Mouse (Mus musculus) lung, postnatal 0 days (tissue): Measurements from ENCODE around the gene Btaf1. TPM values are rescaled to one million over a fixed set of nuclear protein-coding genes. Genes with fewer than 3 reads are reported as not detected.

Experiments used
- ATAC-seq: fragments of 200-750 bp; cut with Nextera tagmentation; 2 replicates; pipeline ENCODE4 v1.8.0; 2017; ENCODE audit warnings: moderate library complexity
- DNase-seq: peaks from one replicate; pipeline ENCODE4 v3.0.0-alpha.2; 2016; ENCODE audit warnings: low spot score
- H3K27ac ChIP-seq: fragments of 300-500 bp; sonication (generic); 2 replicates; pipeline ENCODE4 v1.5.1; 2014; ENCODE audit warnings: antibody characterized with exemption, mild to moderate bottlenecking, low read length, mixed read lengths
- H3K27me3 ChIP-seq: fragments of 300-500 bp; sonication (generic); replicated peaks from 2 replicates; pipeline ENCODE4 v1.6.1; 2014; ENCODE audit warnings: low read length, mixed read lengths; ENCODE audit not compliant: insufficient read depth
- H3K36me3 ChIP-seq: fragments of 300-500 bp; sonication (generic); 2 replicates; pipeline ENCODE4 v1.6.1; 2014; ENCODE audit warnings: low read length, mixed read lengths; ENCODE audit not compliant: insufficient read depth
- H3K4me1 ChIP-seq: fragments of 300-500 bp; sonication (generic); 2 replicates; pipeline ENCODE4 v1.6.1; 2014; ENCODE audit warnings: antibody characterized with exemption, low read depth, low read length, mixed read lengths; ENCODE audit not compliant: insufficient read depth
- H3K4me2 ChIP-seq: fragments of 300-500 bp; sonication (generic); replicated peaks from 2 replicates; pipeline ENCODE4 v1.6.1; 2014; ENCODE audit warnings: low read depth, mild to moderate bottlenecking, low read length, moderate library complexity, mixed read lengths
- H3K4me3 ChIP-seq: fragments of 300-500 bp; sonication (generic); 2 replicates; pipeline ENCODE4 v1.5.1; 2014; ENCODE audit warnings: low read depth, low read length
- H3K9ac ChIP-seq: fragments of 300-500 bp; sonication (generic); replicated peaks from 2 replicates; pipeline ENCODE4 v1.6.1; 2014; ENCODE audit warnings: low read depth, mild to moderate bottlenecking
- H3K9me3 ChIP-seq: fragments of 300-500 bp; sonication (generic); 2 replicates; pipeline ENCODE4 v1.6.1; 2016; ENCODE audit warnings: low read length, mixed read lengths
- CTCF ChIP-seq: IDR thresholded peaks from 2 replicates; pipeline ENCODE4 v1.5.1; 2016; ENCODE audit warnings: antibody characterized with exemption, mild to moderate bottlenecking
- EP300 ChIP-seq: IDR thresholded peaks from 2 replicates; pipeline ENCODE4 v1.6.1; 2016; ENCODE audit warnings: antibody characterized with exemption, mild to moderate bottlenecking, control low read depth
- WGBS: fragments of 180-500 bp; shearing (Covaris S2); extraction: QIAGEN DNeasy Blood & Tissue Kit; methylation state at CpG from one replicate; pipeline ENCODE4 v1.1.7; 2014; 5-methylcytosine and 5-hydroxymethylcytosine counted together
- polyA plus RNA-seq: library from polyadenylated mRNA; unstranded; fragments of >200 nt; fragmentation: Nextera tagmentation; extraction: Ambion mirVana; gene quantifications from 2 replicates; pipeline ENCODE4 v1.2.1, GENCODE M21; 2015

The Btaf1 gene
- polyA plus RNA-seq, 1 experiment from 2014 or later = 6.4 TPM

GRCm38 (mm10) chr19:36909676-36910292 lies 16.1 kb upstream of the Btaf1 start:
- peak; percentile 75 for ATAC-seq
- H3K9ac ChIP-seq = no peak overlapping the region
- no peaks in the 10 kb centered on the region for H3K4me1 ChIP-seq
- H3K4me3 ChIP-seq = no peak overlapping the region
- WGBS = 21% methylated on average over 9 of the region's 9 CpGs
- H3K27me3 ChIP-seq = no peaks in the 10 kb centered on the region
- no peak overlapping the region for H3K4me2 ChIP-seq
- no peaks in the 10 kb centered on the region for H3K36me3 ChIP-seq
- no peaks in the 10 kb centered on the region for H3K9me3 ChIP-seq
- no peak for TF ChIP-seq EP300
- peak; percentile 74 for TF ChIP-seq CTCF
- no peak overlapping the region for H3K27ac ChIP-seq
- peak; percentile 69 for DNase-seq

GRCm38 (mm10) chr19:36910424-36911045 lies 15.3 kb upstream of the Btaf1 start:
- 48% methylated on average over 12 of the region's 12 CpGs for WGBS
- no peak for DNase-seq
- no peak for TF ChIP-seq EP300
- TF ChIP-seq CTCF = no peak

GRCm38 (mm10) chr19:36913064-36913463 lies 12.8 kb upstream of the Btaf1 start:
- H3K9ac ChIP-seq = no peak overlapping the region
- ATAC-seq (no peak), DNase-seq (no peak)
- no peak overlapping the region for H3K4me2 ChIP-seq
- H3K27me3 ChIP-seq = no peaks in the 10 kb centered on the region
- no peaks in the 10 kb centered on the region for H3K36me3 ChIP-seq
- H3K27ac ChIP-seq = no peak overlapping the region
- no peak overlapping the region for H3K4me3 ChIP-seq
- H3K4me1 ChIP-seq = no peaks in the 10 kb centered on the region
- TF ChIP-seq CTCF (no peak), EP300 (no peak)
- no peaks in the 10 kb centered on the region for H3K9me3 ChIP-seq
- 73% methylated on average over 7 of the region's 7 CpGs for WGBS

More at GRCm38 (mm10) chr19:36910424-36911045, 15.3 kb upstream of the Btaf1 start:
- H3K4me2 ChIP-seq = no peak overlapping the region
- H3K9ac ChIP-seq = no peak overlapping the region
- H3K36me3 ChIP-seq = no peaks in the 10 kb centered on the region
- no peaks in the 10 kb centered on the region for H3K27me3 ChIP-seq
- H3K9me3 ChIP-seq = no peaks in the 10 kb centered on the region
- no peak overlapping the region for H3K4me3 ChIP-seq
- no peak for ATAC-seq
- H3K27ac ChIP-seq = no peak overlapping the region
- H3K4me1 ChIP-seq = no peaks in the 10 kb centered on the region

GRCm38 (mm10) chr19:36916206-36916605 lies 9.7 kb upstream of the Btaf1 start:
- Histone ChIP-seq H3K9me3 (no peaks in the 10 kb centered on the region), H3K36me3 (no peaks in the 10 kb centered on the region), H3K27ac (no peak overlapping the region), H3K9ac (no peak overlapping the region), H3K4me1 (no peaks in the 10 kb centered on the region), H3K4me3 (no peak overlapping the region), H3K4me2 (no peak overlapping the region), H3K27me3 (no peaks in the 10 kb centered on the region)
- WGBS = 72% methylated on average over 4 of the region's 4 CpGs
- no peak for DNase-seq
- no peak for TF ChIP-seq CTCF
- no peak for TF ChIP-seq EP300
- ATAC-seq = no peak

GRCm38 (mm10) chr19:36916876-36917389 lies 8.9 kb upstream of the Btaf1 start:
- Histone ChIP-seq H3K4me1 (no peaks in the 10 kb centered on the region), H3K9ac (no peak overlapping the region), H3K9me3 (no peaks in the 10 kb centered on the region), H3K4me3 (no peak overlapping the region), H3K36me3 (no peaks in the 10 kb centered on the region), H3K27ac (no peak overlapping the region), H3K27me3 (no peaks in the 10 kb centered on the region), H3K4me2 (no peak overlapping the region)
- ATAC-seq (no peak), DNase-seq (no peak)
- WGBS = 55% methylated on average over 1 of the region's 1 CpGs
- TF ChIP-seq CTCF = no peak

GRCm38 (mm10) chr19:36918441-36919301 lies 7.2 kb upstream of the Btaf1 start:
- under 1% methylated on average over 78 of the region's 85 CpGs for WGBS
- Histone ChIP-seq H3K4me3 (peak overlapping the region; percentile 70), H3K9ac (peak overlapping the region; percentile 59), H3K4me2 (peak overlapping the region; percentile 79), H3K4me1 (no peaks in the 10 kb centered on the region; the same call in 1 of the 2 replicates), H3K36me3 (no peaks in the 10 kb centered on the region), H3K27me3 (no peaks in the 10 kb centered on the region), H3K27ac (peak overlapping the region; percentile 87), H3K9me3 (no peaks in the 10 kb centered on the region)
- DNase-seq (peak; percentile 80), ATAC-seq (peak; percentile 80)
- TF ChIP-seq CTCF = peak; percentile 75
- no peak for TF ChIP-seq EP300
